Mouse (Mus musculus): ENCODE data around the gene Cnot11.
"Not testable (repeated sequence)": the region's sequence is repeated elsewhere in the genome, so short reads cannot be mapped to it uniquely, and the experiment has no call there.

Gene Cnot11

DNA sequence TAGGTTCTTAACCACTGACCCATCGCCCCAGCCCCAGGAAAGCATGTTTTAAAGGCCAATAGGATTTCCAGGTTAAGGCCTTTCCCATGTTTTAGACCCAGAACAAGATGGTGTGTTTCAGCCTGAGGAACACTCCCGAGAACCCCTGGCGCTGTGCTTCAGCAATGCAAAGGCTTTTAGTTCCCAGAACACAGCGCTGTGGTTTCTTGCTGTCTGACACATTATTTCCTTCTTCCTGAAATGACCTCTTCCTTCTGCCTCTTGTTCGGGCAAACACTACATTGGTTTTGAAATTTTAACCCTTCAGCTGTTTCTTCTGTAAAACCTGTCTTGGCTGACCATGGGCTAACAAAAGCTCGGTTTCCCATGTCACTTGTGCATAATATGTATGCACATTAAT lies 44.3 kb downstream of the Cnot11 start:
- DNase-seq (ENCODE audit: low read depth, low spot score), result no peak

DNA sequence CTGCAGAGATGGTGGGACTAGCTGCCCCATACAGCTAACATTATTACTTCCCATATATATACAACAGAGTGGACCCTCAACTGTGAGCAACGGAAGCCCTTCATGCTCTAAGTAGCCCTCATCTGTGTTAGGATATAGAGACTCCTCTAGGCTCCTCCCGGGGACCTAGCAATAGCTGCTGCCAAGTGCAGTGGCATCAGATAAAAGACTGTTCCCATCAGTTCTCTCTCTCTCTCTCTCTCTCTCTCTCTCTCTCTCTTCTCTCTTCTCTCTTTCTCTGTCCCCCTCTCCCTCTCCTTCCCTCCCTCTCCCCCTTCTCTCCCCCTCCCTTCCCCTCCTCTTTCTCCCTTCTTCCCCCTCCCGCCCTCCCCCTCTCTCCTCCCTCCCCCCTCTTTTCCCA lies 46.4 kb downstream of the Cnot11 start:
- DNase-seq (ENCODE audit: low read depth, low spot score), result no peak

DNA sequence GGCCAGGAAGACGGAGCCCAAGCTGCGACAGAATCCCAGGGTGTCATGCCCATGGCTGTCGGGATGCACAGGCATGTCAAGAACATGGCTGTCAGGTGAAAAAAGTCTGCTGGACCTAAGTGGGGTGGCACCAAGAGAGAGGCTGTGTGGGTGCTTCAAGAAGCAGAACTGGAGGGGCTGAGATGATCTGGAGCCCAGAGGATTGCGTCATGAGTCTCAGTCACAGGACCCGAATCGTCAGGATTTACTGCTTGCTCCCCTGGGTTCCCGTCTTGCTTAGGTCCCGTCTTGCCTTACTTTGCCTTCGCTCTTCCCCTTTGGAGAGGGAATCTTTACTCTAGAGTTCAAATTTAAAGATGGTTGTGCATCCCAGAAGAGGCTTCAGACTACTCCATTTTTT lies 48.4 kb downstream of the Cnot11 start:
- no peak for DNase-seq (ENCODE audit: low read depth, low spot score)

DNA sequence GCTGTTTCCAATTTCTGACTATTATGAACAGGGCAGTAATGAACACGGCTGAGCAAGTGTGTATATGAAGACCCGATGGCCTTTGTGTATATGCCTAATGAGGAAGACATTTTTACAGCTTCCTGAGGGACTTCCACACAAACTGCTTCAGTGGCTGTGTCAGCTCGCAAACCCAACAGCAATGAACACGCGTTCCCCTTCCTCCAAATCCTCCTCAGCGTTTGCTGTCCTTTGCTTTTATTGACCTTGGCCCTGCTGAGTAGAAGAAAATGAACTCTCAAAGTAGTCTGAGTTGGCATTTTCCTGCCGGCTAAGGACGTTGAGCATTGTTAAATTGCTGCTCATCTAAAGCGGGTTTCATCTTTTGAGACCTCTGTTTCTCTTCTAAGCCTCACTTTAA lies 50.6 kb downstream of the Cnot11 start:
- DNase-seq (ENCODE audit: low read depth, low spot score), result no peak

- DNase-seq (ENCODE audit: low read depth, low spot score), result no peak
Measured at GRCm38 (mm10) chr1:39590193-39590592, 55.4 kb downstream of the Cnot11 start.

DNA sequence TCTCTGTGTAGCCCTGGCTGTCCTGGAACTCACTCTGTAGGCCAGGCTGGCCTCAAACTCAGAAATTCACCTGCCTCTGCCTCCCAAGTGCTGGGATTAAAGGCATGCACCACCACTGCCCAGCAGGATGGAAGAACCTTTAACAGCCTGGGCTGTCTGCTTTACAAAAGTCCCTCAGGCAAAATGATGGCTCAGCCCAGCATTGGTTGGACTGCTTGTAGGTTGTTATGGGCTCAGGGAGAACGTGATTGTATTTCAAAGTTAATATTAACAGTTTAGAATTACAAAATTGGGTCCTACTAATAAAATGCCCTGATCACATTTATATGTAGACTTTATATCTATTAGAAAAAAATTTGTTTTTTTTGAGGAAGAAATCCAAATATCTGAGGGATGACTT lies 56.8 kb downstream of the Cnot11 start:
- not testable (repeated sequence) for DNase-seq (ENCODE audit: low read depth, low spot score)

- DNase-seq (ENCODE audit: low read depth, low spot score), result no peak
Measured at GRCm38 (mm10) chr1:39592090-39592489, 57.3 kb downstream of the Cnot11 start.

DNA sequence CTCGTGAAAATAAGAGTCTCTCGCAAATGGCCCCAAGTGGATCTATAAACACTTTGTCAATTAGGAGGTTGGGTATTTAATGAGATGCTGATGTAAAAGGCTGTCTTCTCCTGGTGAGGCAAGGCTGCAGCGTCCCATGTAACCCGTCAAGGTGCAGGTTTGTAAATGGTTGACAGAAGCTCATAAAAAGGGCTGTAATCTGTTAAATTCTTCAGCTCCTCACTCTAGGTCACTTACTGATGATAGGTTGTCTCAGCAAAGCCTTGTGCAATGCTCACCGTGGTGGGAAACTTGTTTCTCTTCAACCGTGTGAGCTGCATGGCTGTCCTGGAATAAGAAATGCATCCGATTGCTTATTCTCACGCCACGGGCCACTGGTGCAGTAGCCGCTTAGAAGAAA lies 59.0 kb downstream of the Cnot11 start:
- DNase-seq (ENCODE audit: low read depth, low spot score), result no peak

All from c-Kit-negative CD71-positive TER-119-positive erythroid progenitor cells, embryonic 14.5 days (primary cell).